Mouse (Mus musculus) subcutaneous adipose tissue, adult 2 months (tissue): ENCODE results near the gene Gm21773. TPM values are rescaled to one million over a fixed set of nuclear protein-coding genes. Genes with fewer than 3 reads are reported as not detected.

Experiments
- polyA plus RNA-seq: library from polyadenylated mRNA; depleted of rRNA; stranded (reverse); fragments of >200 nt; gene quantifications from 2 replicates; pipeline ENCODE4 v1.2.3, GENCODE M21; 2012; ENCODE audit warnings: low replicate concordance; rRNA removed

Gm21773 gene
- not detected in 2 replicates for polyA plus RNA-seq

GRCm38 (mm10) chrY:25309260-25309659 lies at the start of gene Gm21773:
Gm21773 (minus strand) TSS chrY:25309360.

